Mouse (Mus musculus) heart, postnatal 0 days (tissue): ENCODE measurements around the gene Pigk.
A peak's percentile ranks its signal among the peaks of the same experiment; 100 is the strongest.

Experiments
- CTCF ChIP-seq: IDR thresholded peaks from 2 replicates; pipeline ENCODE4 v1.5.1; 2016; ENCODE audit warnings: antibody characterized with exemption, control low read depth, low read depth
- EP300 ChIP-seq: IDR thresholded peaks from 2 replicates; pipeline ENCODE4 v1.6.1; 2016; ENCODE audit warnings: antibody characterized with exemption, low read depth

DNA sequence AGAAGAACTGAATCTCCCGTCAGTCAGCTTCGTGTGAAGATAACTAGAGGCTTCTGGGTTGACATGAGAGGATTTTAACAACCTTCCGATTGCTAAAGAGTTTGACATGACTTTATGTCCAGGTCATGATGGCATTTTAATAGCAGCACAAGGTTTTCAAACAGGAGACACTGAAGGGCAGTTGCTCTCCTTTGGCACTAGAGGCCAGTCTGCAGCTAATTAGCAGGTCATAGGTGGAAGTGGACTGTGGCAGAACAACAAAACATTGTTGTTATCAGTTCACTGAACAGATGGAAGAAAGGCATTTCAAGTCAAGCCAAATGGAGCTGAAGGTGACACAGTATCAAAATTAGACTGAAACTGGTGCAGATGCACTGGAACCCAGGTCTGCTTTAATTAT lies 4.0 kb upstream of the Pigk start:
- TF ChIP-seq CTCF: peak; percentile 11; the same call in 1 of the 2 replicates
- TF ChIP-seq EP300: no peak
